Mouse (Mus musculus) activated CD4-positive, CD25-positive, alpha-beta regulatory T cell, adult 9 weeks (primary cell): ENCODE results near the gene Lst1. TPM values are rescaled to one million over a fixed set of nuclear protein-coding genes. Genes with fewer than 3 reads are reported as not detected.

Experiments
- polyA plus RNA-seq: library from polyadenylated mRNA; unstranded; fragments of 100-300 nt; shearing (Covaris generic); gene quantifications from one replicate; pipeline ENCODE4 v1.2.1, GENCODE M21; 2017

Lst1 gene
- polyA plus RNA-seq = 9.6 TPM

GRCm38 (mm10) chr17:35187959-35188610 is at the start of gene Lst1:
TSS of gene Lst1 (minus strand) at chr17:35188439.

DNA sequence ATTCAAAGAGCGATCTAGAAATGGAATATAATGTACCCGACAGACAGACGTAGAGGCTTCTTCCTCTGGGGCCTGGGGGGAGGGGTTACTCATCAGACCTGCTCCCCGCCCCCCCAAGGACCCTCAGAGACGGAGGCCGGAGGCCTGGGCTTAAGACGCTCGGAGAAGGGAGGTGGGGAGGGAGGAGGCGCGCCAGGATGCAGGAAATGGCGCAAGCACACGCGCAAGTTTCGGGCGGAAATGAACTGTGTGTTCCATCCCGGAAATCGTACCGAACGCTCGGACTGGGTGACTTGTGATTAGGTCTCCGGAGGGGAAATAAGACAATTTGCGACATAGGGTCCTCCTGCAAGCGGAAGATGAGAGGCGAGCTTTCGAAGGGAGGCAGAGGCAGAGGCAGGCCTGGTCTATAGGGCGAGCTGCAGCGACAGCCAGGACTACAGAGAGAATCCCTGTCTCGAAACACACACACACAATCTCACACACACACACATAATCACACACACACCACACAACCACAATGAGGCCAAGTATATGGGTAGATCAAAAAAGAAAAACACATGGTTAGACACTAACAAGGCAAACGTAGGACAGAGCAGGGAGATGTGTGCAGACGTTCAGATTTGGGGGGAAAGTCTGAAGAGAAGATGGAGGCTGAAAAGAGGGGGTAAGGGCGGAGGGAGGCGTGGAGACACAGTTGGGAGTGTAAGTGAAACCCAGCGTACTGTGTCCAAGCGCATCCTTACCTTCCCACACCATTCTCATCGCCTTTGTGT is 47.6 kb upstream of the Lst1 start, which contains the start of gene Nfkbil1:
Gene Nfkbil1 (minus strand): TSS at position 179 of the 776 bp plus-strand sequence.

DNA sequence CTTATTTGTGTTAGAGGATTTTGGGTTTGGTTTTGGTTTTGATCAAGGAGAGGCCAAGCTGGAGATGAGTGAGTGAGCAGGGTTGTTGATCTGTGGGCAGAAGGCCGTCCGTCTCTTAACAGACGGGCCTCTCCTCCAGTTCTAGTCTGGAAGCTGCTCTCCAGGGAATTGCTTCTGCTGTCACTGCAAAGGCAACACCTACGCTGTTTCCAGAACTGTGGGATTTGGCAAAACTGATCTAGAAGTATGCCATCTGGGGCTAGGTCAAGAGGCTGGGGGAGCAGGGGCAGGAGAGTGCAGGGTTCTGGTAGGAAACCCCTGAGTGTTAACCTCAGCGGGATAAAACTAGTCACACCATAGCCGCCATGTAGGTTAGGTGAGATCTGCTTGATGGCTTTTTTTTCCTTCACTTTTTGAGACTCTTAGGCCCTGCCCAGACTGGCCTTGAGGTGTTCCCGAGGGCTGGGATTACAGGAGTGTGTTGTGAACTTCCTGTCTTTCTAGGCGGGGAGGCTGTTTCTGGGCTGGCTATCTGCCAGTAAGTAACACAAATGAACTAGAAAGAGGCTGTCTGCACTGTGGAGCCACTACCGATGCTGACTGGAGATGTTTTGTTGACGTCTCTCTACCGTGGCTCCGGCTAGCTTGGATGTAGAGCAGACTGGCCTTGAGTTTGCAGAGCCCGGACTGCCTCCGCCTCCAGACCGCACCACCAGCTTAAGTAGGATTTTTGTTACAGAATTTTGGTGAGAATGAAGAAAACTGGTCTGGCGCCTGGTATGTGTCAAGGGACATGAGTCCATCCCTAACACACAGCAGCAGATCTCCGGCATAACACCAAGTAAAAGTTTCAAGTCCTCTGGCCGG is 45.1 kb upstream of the Lst1 start, which contains the start of gene Atp6v1g2:
Gene Atp6v1g2 (plus strand): TSS at position 547 of the 867 bp plus-strand sequence.

GRCm38 (mm10) chr17:35220156-35220952 is 32.1 kb upstream of the Lst1 start, which contains the start of gene Gm16181:
TSS of gene Gm16181 (plus strand) at chr17:35220834.

DNA sequence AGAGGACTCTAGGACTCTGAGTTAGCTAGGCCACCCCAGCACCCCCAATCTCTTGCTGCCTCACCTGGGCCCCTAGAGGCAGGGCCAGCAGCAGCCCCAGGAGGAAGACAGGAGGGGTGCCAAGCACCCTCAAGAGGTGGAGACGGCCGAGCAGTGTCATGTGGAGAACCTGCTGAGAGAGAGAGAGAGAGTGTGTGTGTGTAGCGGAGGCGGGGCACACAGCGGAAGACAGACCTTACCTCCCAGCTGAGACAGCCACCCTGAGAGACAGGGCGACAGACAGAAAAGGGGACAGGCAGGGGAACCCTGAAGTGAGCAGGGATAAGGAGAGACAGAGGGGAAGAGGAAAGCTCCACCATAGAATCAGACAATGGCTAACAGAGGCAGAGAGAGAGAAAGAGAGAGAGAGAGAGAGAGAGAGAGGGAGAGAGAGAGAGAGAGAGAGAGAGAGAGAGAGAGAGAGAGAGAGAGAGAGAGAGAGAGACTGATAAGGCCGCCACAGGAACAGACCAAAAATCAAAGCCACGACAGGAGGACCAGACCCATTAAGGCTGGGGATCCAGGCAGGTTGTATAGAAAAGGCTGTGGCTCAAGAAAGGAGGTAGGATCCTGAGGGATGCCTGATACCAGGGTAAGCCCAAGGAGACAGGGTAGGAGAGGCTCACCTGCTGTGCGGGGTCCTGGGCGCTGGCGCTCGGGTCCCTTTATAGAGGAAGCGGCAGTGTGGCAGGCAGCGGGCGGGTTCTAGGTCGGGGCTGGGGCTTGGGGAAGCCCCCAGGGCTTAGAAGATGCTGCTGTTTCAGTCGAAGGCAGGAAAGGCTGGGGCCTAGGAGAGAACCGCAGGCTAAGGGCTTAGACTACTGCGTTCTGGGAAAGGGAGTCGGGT is 16.5 kb upstream of the Lst1 start, which contains the start of gene Lta:
Gene Lta (minus strand): TSS at position 858 of the 886 bp plus-strand sequence.

DNA sequence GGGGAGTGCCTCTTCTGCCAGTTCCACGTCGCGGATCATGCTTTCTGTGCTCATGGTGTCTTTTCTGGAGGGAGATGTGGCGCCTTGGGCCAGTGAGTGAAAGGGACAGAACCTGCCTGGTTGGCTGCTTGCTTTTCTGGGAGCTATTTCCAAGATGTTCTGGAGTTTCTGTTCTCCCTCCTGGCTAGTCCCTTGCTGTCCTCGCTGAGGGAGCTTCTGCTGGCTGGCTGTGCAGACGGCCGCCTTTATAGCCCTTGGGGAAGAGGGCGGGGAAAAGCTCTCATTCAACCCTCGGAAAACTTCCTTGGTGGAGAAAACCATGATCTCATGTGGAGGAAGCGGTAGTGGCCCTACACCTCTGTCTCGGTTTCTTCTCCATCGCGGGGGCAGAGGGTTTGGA is 13.5 kb upstream of the Lst1 start, which contains the start of gene Tnf:
Gene Tnf (minus strand): TSS at position 221 of the 400 bp plus-strand sequence.

DNA sequence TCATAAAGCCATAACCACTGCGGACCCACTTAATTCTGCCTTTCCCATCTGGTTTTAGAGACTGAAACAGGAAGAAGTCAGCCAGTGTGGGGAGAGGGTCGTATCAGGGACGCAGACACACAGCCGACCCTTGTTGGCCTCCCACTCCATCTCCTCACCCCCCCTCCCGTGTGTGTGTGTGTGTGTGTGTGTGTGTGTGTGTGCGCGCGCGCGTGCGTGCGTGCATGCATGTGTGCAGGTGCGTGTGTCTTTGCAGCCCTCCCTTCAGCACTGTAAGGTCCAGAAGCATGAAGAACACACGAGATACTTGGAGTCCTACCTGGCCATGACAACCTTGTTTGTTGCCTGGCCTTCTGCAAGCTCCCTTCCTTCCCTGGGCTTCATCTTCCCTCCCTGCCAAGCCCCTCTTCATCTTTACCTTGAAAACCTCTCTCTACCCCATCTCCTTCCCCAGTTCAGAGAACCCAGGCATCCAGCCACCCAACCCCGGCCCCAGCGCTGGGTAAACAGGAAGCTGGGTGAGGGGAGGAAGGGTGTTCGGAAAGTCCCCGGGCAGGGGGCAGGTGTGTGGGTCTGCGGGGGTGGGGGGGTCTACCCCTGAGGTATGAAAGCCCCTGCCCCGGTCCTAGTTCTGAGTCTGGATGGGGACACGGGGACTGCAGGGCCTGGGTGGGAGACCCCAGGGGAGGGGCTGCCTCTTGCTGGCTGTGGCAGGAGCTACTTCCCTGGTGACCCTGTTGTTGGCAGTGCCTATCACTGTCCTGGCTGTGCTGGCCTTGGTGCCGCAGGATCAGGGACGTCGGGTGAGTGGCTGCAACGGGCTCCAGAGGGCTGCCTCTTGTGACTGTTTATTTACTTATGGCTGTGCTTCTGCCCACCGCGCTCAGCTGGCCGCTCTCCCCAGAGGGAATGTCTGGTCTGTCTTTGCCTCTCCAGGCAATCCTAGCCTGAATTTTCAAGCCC is 5.9 kb upstream of the Lst1 start, which contains the start of gene Ltb:
Gene Ltb (plus strand): TSS at position 559 of the 963 bp plus-strand sequence.

GRCm38 (mm10) chr17:35175968-35176367 is 12.3 kb downstream of the Lst1 start, which contains the start of gene Aif1:
TSS of gene Aif1 (minus strand) at chr17:35176068.

DNA sequence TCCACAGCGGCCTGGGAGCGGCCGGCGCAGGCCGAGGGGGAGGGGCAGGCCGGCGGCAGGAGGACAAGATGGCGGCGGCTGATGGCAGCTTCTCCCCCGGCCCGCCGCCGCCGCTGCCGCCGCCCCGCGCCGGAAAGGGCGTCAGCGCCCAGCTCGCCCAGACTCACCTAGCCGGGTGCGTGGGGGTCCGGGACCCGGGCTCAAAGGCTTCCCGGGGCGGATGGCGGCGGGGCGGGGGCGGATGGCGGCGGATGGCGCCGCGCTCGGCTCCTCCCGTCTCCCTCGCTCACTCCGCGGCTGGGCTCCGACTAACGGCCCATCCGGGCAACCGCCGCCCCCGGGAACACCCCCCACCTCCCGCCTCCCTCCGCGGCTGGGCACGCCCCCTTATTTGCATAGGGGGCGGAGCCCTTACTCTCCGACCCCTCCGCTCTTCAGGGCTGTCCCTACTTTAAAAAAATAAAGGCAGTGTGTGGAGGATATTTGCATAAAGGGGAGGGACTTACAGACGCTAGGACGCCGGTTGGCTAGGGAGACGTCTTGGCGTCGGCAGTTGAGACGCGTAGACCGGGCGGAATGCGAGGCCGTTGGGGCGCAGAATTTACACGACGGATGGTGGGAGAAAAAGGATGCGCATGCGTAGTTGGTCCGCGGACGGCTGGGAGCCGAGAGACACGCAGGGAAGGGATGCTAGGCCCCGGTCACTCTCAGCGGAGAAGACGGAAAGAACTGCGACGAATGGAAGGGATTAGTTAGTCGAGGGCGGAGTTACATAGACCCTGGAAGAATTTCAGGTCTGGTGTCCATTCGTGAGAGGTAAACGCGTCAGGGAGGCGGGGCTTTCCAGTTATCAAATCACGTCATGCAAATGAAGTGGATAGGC is 23.4 kb downstream of the Lst1 start, which contains the start of gene Prrc2a:
Gene Prrc2a (minus strand): TSS at position 330 of the 883 bp plus-strand sequence.

Other genes with a start within 250 kb of the Lst1 start
- 54.2 TPM for gene Hspa1b, start 229.2 kb downstream of the Lst1 start, polyA plus RNA-seq
- gene Gm20481, start 218.5 kb downstream of the Lst1 start, polyA plus RNA-seq = 2.7 TPM
- gene Hspa1a, start 216.3 kb downstream of the Lst1 start, polyA plus RNA-seq = 13.2 TPM
- 0.17 TPM for gene Hspa1l, start 215.7 kb downstream of the Lst1 start, polyA plus RNA-seq
- gene Lsm2, start 206.6 kb downstream of the Lst1 start, polyA plus RNA-seq = 55.0 TPM
- gene Vars, start 187.5 kb downstream of the Lst1 start, polyA plus RNA-seq = 187 TPM
- gene Vwa7, start 171.9 kb downstream of the Lst1 start, polyA plus RNA-seq = 0.33 TPM
- 0.82 TPM for gene Sapcd1, start 160.4 kb downstream of the Lst1 start, polyA plus RNA-seq
- 1.5 TPM for gene Msh5, start 141.7 kb downstream of the Lst1 start, polyA plus RNA-seq
- 661 TPM for gene Clic1, start 138.5 kb downstream of the Lst1 start, polyA plus RNA-seq
- gene Ddah2, start 129.4 kb downstream of the Lst1 start, polyA plus RNA-seq = 2.2 TPM
- not detected for gene Ly6g6c, start 123.1 kb downstream of the Lst1 start, polyA plus RNA-seq
- not detected for gene Mpig6b, start 122.3 kb downstream of the Lst1 start, polyA plus RNA-seq
- not detected for gene Ly6g6e, start 111.5 kb downstream of the Lst1 start, polyA plus RNA-seq
- not detected for gene Ly6g6d, start 110.4 kb downstream of the Lst1 start, polyA plus RNA-seq
- not detected for gene Ly6g6f, start 102.8 kb downstream of the Lst1 start, polyA plus RNA-seq
- gene Abhd16a, start 99.2 kb downstream of the Lst1 start, polyA plus RNA-seq = 65.7 TPM
- not detected for gene Ly6g5c, start 80.2 kb downstream of the Lst1 start, polyA plus RNA-seq
- gene Ly6g5b, start 73.0 kb downstream of the Lst1 start, polyA plus RNA-seq = 3.8 TPM
- gene Gpank1, start 67.0 kb downstream of the Lst1 start, polyA plus RNA-seq = 58.5 TPM
- 341 TPM for gene Csnk2b, start 66.4 kb downstream of the Lst1 start, polyA plus RNA-seq
- gene D17H6S53E, start 62.1 kb downstream of the Lst1 start, polyA plus RNA-seq = 5.3 TPM
- not detected for gene Apom, start 56.4 kb downstream of the Lst1 start, polyA plus RNA-seq
- 48.8 TPM for gene Bag6, start 53.3 kb downstream of the Lst1 start, polyA plus RNA-seq
- 28.9 TPM for gene Prrc2a, start 23.5 kb downstream of the Lst1 start, polyA plus RNA-seq
- 4.8 TPM for gene Aif1, start 12.4 kb downstream of the Lst1 start, polyA plus RNA-seq
- 1,484 TPM for gene Ltb, start 6.0 kb upstream of the Lst1 start, polyA plus RNA-seq
- gene Tnf, start 13.6 kb upstream of the Lst1 start, polyA plus RNA-seq = 56.7 TPM
- 152 TPM for gene Lta, start 16.9 kb upstream of the Lst1 start, polyA plus RNA-seq
- gene Gm16181, start 32.4 kb upstream of the Lst1 start, polyA plus RNA-seq = 1.6 TPM
- gene Atp6v1g2, start 45.2 kb upstream of the Lst1 start, polyA plus RNA-seq = 6.4 TPM
- 16.8 TPM for gene Nfkbil1, start 47.4 kb upstream of the Lst1 start, polyA plus RNA-seq
- 296 TPM for gene Ddx39b, start 53.3 kb upstream of the Lst1 start, polyA plus RNA-seq
- gene H2-D1, start 74.3 kb upstream of the Lst1 start, polyA plus RNA-seq = 6,634 TPM
- 0.20 TPM for gene H2-Q1, start 132.0 kb upstream of the Lst1 start, polyA plus RNA-seq
- gene H2-Q2, start 153.8 kb upstream of the Lst1 start, polyA plus RNA-seq = 21.3 TPM
- gene H2-Q4, start 191.2 kb upstream of the Lst1 start, polyA plus RNA-seq = 49.6 TPM
- gene H2-Q6, start 236.4 kb upstream of the Lst1 start, polyA plus RNA-seq = 973 TPM